Mouse (Mus musculus): Measurements from ENCODE around the gene Stx2. TPM values are rescaled to one million over a fixed set of nuclear protein-coding genes. Genes with fewer than 3 reads are reported as not detected.
"Not testable (repeated sequence)": the region's sequence is repeated elsewhere in the genome, so short reads cannot be mapped to it uniquely, and the experiment has no call there.

Stx2 gene
- total RNA-seq, 1 experiment from 2014 or later = 27.1 TPM

- DNase-seq = no peak
Observed at GRCm38 (mm10) chr5:129010937-129011336, 2.6 kb upstream of the Stx2 start.

GRCm38 (mm10) chr5:129009577-129009976, 1.2 kb upstream of the Stx2 start:
- DNase-seq = no peak

- no peak for DNase-seq
Observed at GRCm38 (mm10) chr5:129008008-129008407, 366 bp downstream of the Stx2 start.

GRCm38 (mm10) chr5:129007105-129007957, 1.0 kb downstream of the Stx2 start:
- DNase-seq = no peak

- no peak for DNase-seq
Observed at GRCm38 (mm10) chr5:129006031-129006788, 2.2 kb downstream of the Stx2 start.

- DNase-seq = peak; percentile 33
Observed at GRCm38 (mm10) chr5:129005416-129005815, 3.0 kb downstream of the Stx2 start.

GRCm38 (mm10) chr5:129002571-129003011, 5.8 kb downstream of the Stx2 start:
- DNase-seq = peak; percentile 42

- peak; percentile 60 for DNase-seq
Observed at GRCm38 (mm10) chr5:129000706-129001468, 7.5 kb downstream of the Stx2 start.

GRCm38 (mm10) chr5:128987141-128987954, 21.0 kb downstream of the Stx2 start:
- peak; percentile 62 for DNase-seq

GRCm38 (mm10) chr5:128985946-128986345, 22.4 kb downstream of the Stx2 start:
- DNase-seq = peak; percentile 59

GRCm38 (mm10) chr5:128984536-128984935, 23.8 kb downstream of the Stx2 start:
- DNase-seq = no peak

- peak; percentile 80 for DNase-seq
Observed at GRCm38 (mm10) chr5:128981607-128982006, 26.8 kb downstream of the Stx2 start.

- no peak for DNase-seq
Observed at GRCm38 (mm10) chr5:128980857-128981256, 27.5 kb downstream of the Stx2 start.

GRCm38 (mm10) chr5:128978957-128979356, 29.4 kb downstream of the Stx2 start:
- DNase-seq = no peak

- not testable (repeated sequence) for DNase-seq
Observed at GRCm38 (mm10) chr5:128977466-128977865, 30.9 kb downstream of the Stx2 start.

- peak; percentile 71 for DNase-seq
Observed at GRCm38 (mm10) chr5:128976266-128976665, 32.1 kb downstream of the Stx2 start.

GRCm38 (mm10) chr5:128971298-128971697, 37.1 kb downstream of the Stx2 start:
- DNase-seq = peak; percentile 82

- DNase-seq = no peak
Observed at GRCm38 (mm10) chr5:128970878-128971277, 37.5 kb downstream of the Stx2 start.

GRCm38 (mm10) chr5:128964353-128964752, 44.0 kb downstream of the Stx2 start:
- DNase-seq = no peak

GRCm38 (mm10) chr5:128958916-128959315, 49.5 kb downstream of the Stx2 start:
- DNase-seq = no peak

GRCm38 (mm10) chr5:128954371-128954770, 54.0 kb downstream of the Stx2 start:
- not testable (repeated sequence) for DNase-seq

All from adrenal gland, postnatal 14 days (tissue).